Mouse (Mus musculus) MEL (cell line): ENCODE measurements around the gene Disp3. TPM values are rescaled to one million over a fixed set of nuclear protein-coding genes. Genes with fewer than 3 reads are reported as not detected.

Source experiments
- DNase-seq: peaks from one replicate; pipeline ENCODE4 v3.0.0; 2011; ENCODE audit warnings: low read depth, low spot score
- H3K27ac ChIP-seq: 2 replicates; pipeline ENCODE4 v1.5.1; 2012; ENCODE audit warnings: low read depth, mild to moderate bottlenecking, control low read depth, low read length, moderate library complexity; ENCODE audit not compliant: control insufficient read depth
- H3K27me3 ChIP-seq, 2 experiments: fragments of 150-350 bp in 1 of 2; sonication (generic) in 1 of 2; 2 replicates each; pipeline ENCODE4 v1.6.1; 2012; ENCODE audit warnings: low read length in 2 of 2, mild to moderate bottlenecking in 2 of 2, improper control_type of control experiment in 1 of 2, moderate library complexity in 1 of 2; ENCODE audit not compliant: insufficient read depth in 2 of 2, control insufficient read depth in 1 of 2
- H3K36me3 ChIP-seq, 2 experiments: 2 replicates each; pipeline ENCODE4 v1.6.1; 2012 to 2014; ENCODE audit warnings: low read length in 2 of 2, improper control_type of control experiment in 1 of 2, inconsistent platforms in 1 of 2, mild to moderate bottlenecking in 1 of 2; ENCODE audit not compliant: insufficient read depth in 2 of 2, control insufficient read depth in 1 of 2
- H3K4me1 ChIP-seq, 2 experiments: fragments of 150-350 bp in 1 of 2; sonication (generic) in 1 of 2; 2 replicates each; pipeline ENCODE4 v1.6.1; 2012; ENCODE audit warnings: low read length in 2 of 2, improper control_type of control experiment in 1 of 2, mild to moderate bottlenecking in 1 of 2; ENCODE audit not compliant: insufficient read depth in 2 of 2, control insufficient read depth in 1 of 2
- H3K4me3 ChIP-seq, 2 experiments: fragments of 150-350 bp in 1 of 2; sonication (generic) in 1 of 2; 2 replicates each; pipeline ENCODE4 v1.5.1; 2012; ENCODE audit warnings: low read depth in 2 of 2, low read length in 2 of 2, mild to moderate bottlenecking in 2 of 2, moderate library complexity in 2 of 2, control low read depth in 1 of 2, improper control_type of control experiment in 1 of 2; ENCODE audit not compliant: control insufficient read depth in 1 of 2, insufficient read depth in 1 of 2
- H3K79me2 ChIP-seq: 2 replicates; pipeline ENCODE4 v1.6.1; 2012; ENCODE audit warnings: mild to moderate bottlenecking, low read length, moderate library complexity; ENCODE audit not compliant: control insufficient read depth, poor library complexity, insufficient read depth
- H3K9ac ChIP-seq: 2 replicates; pipeline ENCODE4 v1.6.1; 2012; ENCODE audit warnings: low read depth, mild to moderate bottlenecking, control low read depth, low read length, moderate library complexity; ENCODE audit not compliant: control insufficient read depth, poor library complexity, severe bottlenecking
- H3K9me3 ChIP-seq: fragments of 150-350 bp; sonication (generic); replicated peaks from 2 replicates; pipeline ENCODE4 v1.6.1; 2012; ENCODE audit warnings: mild to moderate bottlenecking, low read length, improper control_type of control experiment, moderate library complexity; ENCODE audit not compliant: insufficient read depth
- CHD1 ChIP-seq: IDR thresholded peaks from 2 replicates; pipeline ENCODE4 v1.6.1; 2012; ENCODE audit warnings: low read depth, mild to moderate bottlenecking, inconsistent platforms, low read length, improper control_type of control experiment
- CTCF ChIP-seq, 3 experiments: IDR thresholded peaks in 2 of 3; conservative IDR thresholded peaks in 1 of 3; 2 replicates each; pipeline ENCODE4 v1.5.1; 2011 to 2012; ENCODE audit warnings: low read length in 3 of 3, low read depth in 2 of 3, mild to moderate bottlenecking in 2 of 3, improper control_type of control experiment in 1 of 3, inconsistent platforms in 1 of 3, mixed read lengths in 1 of 3, moderate library complexity in 1 of 3; ENCODE audit not compliant: control insufficient read depth in 1 of 3, insufficient read depth in 1 of 3, poor library complexity in 1 of 3, severe bottlenecking in 1 of 3
- ELF1 ChIP-seq: IDR thresholded peaks from 2 replicates; pipeline ENCODE4 v1.6.1; 2014; ENCODE audit warnings: low read depth, mild to moderate bottlenecking, inconsistent platforms, low read length, improper control_type of control experiment, moderate library complexity
- EP300 ChIP-seq, 2 experiments: IDR thresholded peaks; 2 replicates each; pipeline ENCODE4 v1.6.1; 2011; ENCODE audit warnings: improper control_type of control experiment in 2 of 2, low read length in 2 of 2, low read depth in 1 of 2, mild to moderate bottlenecking in 1 of 2
- GABPA ChIP-seq: IDR thresholded peaks from 2 replicates; pipeline ENCODE4 v1.6.1; 2012; ENCODE audit warnings: low read depth, mild to moderate bottlenecking, inconsistent platforms, low read length, improper control_type of control experiment, moderate library complexity
- HCFC1 ChIP-seq: IDR thresholded peaks from 2 replicates; pipeline ENCODE4 v1.6.1; 2012; ENCODE audit warnings: low read depth, mild to moderate bottlenecking, inconsistent platforms, low read length, improper control_type of control experiment, moderate library complexity
- JUND ChIP-seq: IDR thresholded peaks from 2 replicates; pipeline ENCODE4 v1.6.1; 2011; ENCODE audit warnings: low read depth, mild to moderate bottlenecking, improper control_type of control experiment, low read length
- KAT2A ChIP-seq: conservative IDR thresholded peaks from 2 replicates; pipeline ENCODE4 v1.6.1; 2012; ENCODE audit warnings: low read depth, low read length, improper control_type of control experiment, inconsistent platforms
- MAZ ChIP-seq: IDR thresholded peaks from 2 replicates; pipeline ENCODE4 v1.6.1; 2012; ENCODE audit warnings: low read depth, mild to moderate bottlenecking, inconsistent platforms, low read length, improper control_type of control experiment
- MXI1 ChIP-seq: IDR thresholded peaks from 2 replicates; pipeline ENCODE4 v1.6.1; 2011; ENCODE audit warnings: mild to moderate bottlenecking, low read depth, low read length, improper control_type of control experiment
- MYB ChIP-seq: IDR thresholded peaks from 2 replicates; pipeline ENCODE4 v1.6.1; 2011; ENCODE audit warnings: mild to moderate bottlenecking, low read depth, low read length, improper control_type of control experiment
- POLR2A ChIP-seq, 2 experiments: IDR thresholded peaks; 2 replicates each; pipeline ENCODE4 v1.6.1; 2011 to 2012; ENCODE audit warnings: low read length in 2 of 2, mild to moderate bottlenecking in 2 of 2, control low read depth in 1 of 2, improper control_type of control experiment in 1 of 2, low read depth in 1 of 2, moderate library complexity in 1 of 2; ENCODE audit not compliant: control insufficient read depth in 1 of 2, insufficient read depth in 1 of 2, poor library complexity in 1 of 2
- POLR2AphosphoS2 ChIP-seq: IDR thresholded peaks from 2 replicates; pipeline ENCODE4 v1.6.1; 2011; ENCODE audit warnings: low read length, improper control_type of control experiment
- POLR2AphosphoS5 ChIP-seq: IDR thresholded peaks from 2 replicates; pipeline ENCODE4 v1.6.1; 2012; ENCODE audit warnings: low read depth, borderline replicate concordance, mild to moderate bottlenecking, inconsistent platforms, low read length, moderate library complexity, mixed read lengths
- RAD21 ChIP-seq: IDR thresholded peaks from 2 replicates; pipeline ENCODE4 v1.6.1; 2011; ENCODE audit warnings: mild to moderate bottlenecking, low read depth, low read length, improper control_type of control experiment
- SIN3A ChIP-seq: IDR thresholded peaks from 2 replicates; pipeline ENCODE4 v1.6.1; 2012; ENCODE audit warnings: low read length, improper control_type of control experiment, inconsistent platforms
- TAL1 ChIP-seq: IDR thresholded peaks from 2 replicates; pipeline ENCODE4 v1.6.1; 2012; ENCODE audit warnings: mild to moderate bottlenecking, inconsistent platforms, low read length, moderate library complexity, mixed read lengths
- USF2 ChIP-seq, 2 experiments: IDR thresholded peaks; 2 replicates each; pipeline ENCODE4 v1.6.1; 2011 to 2012; ENCODE audit warnings: improper control_type of control experiment in 2 of 2, low read length in 2 of 2, borderline replicate concordance in 1 of 2, inconsistent platforms in 1 of 2, low read depth in 1 of 2, mild to moderate bottlenecking in 1 of 2; ENCODE audit not compliant: insufficient read depth in 1 of 2
- ZC3H11A ChIP-seq: IDR thresholded peaks from 2 replicates; pipeline ENCODE4 v1.6.1; 2012; ENCODE audit warnings: low read depth, mild to moderate bottlenecking, inconsistent platforms, low read length, improper control_type of control experiment
- ZNF384 ChIP-seq: IDR thresholded peaks from 2 replicates; pipeline ENCODE4 v1.6.1; 2012; ENCODE audit warnings: low read depth, mild to moderate bottlenecking, inconsistent platforms, low read length, improper control_type of control experiment
- polyA plus RNA-seq, 2 experiments: library from polyadenylated mRNA; stranded (reverse) in 1 of 2; unstranded in 1 of 2; fragments of >175 nt in 1 of 2; fragments of >200 nt in 1 of 2; gene quantifications; 2 replicates each; pipeline versions ENCODE4 v1.2.1 to v1.2.4; 2012; ENCODE audit warnings: low replicate concordance in 2 of 2, low read depth in 1 of 2; ENCODE audit not compliant: insufficient read length in 2 of 2, insufficient read depth in 1 of 2, missing spikeins in 1 of 2
- total RNA-seq: library from RNA; depleted of rRNA; stranded (reverse); fragments of 300-350 nt; gene quantifications from 2 replicates; pipeline ENCODE4 v1.2.3, GENCODE M21; 2012

Gene Disp3
- total and polyA plus RNA-seq, 3 experiments: not detected

GRCm38 (mm10) chr4:148229646-148230045, 58.1 kb downstream of the Disp3 start:
- peak; percentile 48 for DNase-seq
- Histone ChIP-seq H3K36me3 (no peaks in the 10 kb centered on the region), H3K4me3 (no peak overlapping the region), H3K9me3 (no peaks in the 10 kb centered on the region), H3K27ac (no peak overlapping the region), H3K27me3 (0 out of 4 replicates have a peak, but pooled peaks cover 0 to 1% of the 10 kb centered on the region in 2 experiments), H3K4me1 (no peaks in the 10 kb centered on the region), H3K9ac (no peak overlapping the region), H3K79me2 (no peaks in the 10 kb centered on the region)
- TF ChIP-seq JUND (no peak), EP300 (IDR thresholded peaks at IDR 0.05; ENCODE audit: low read depth in 1 of 2, low read length in 2 of 2) (no peak), ZC3H11A (no peak), SIN3A (peak; percentile 89), CHD1 (no peak), POLR2A (IDR thresholded peaks at IDR 0.05; ENCODE audit: control insufficient read depth in 1 of 2, insufficient read depth in 1 of 2, low read depth in 1 of 2, low read length in 2 of 2, poor library complexity in 1 of 2) (no peak), MXI1 (peak; percentile 77), MYB (no peak), USF2 (IDR thresholded peaks at IDR 0.05; ENCODE audit: borderline replicate concordance in 1 of 2, insufficient read depth in 1 of 2, low read depth in 1 of 2, low read length in 2 of 2) (no peak), POLR2AphosphoS5 (no peak), HCFC1 (no peak), RAD21 (no peak), MAZ (no peak), GABPA (no peak), TAL1 (no peak), POLR2AphosphoS2 (no peak), ELF1 (no peak)

GRCm38 (mm10) chr4:148222983-148223382, 64.8 kb downstream of the Disp3 start:
- Histone ChIP-seq H3K9me3 (no peaks in the 10 kb centered on the region), H3K4me3 (no peak overlapping the region), H3K79me2 (no peaks in the 10 kb centered on the region), H3K36me3 (no peaks in the 10 kb centered on the region), H3K9ac (no peak overlapping the region), H3K27me3 (no peaks in the 10 kb centered on the region), H3K4me1 (no peaks in the 10 kb centered on the region), H3K27ac (no peak overlapping the region)
- TF ChIP-seq ZNF384 (no peak), USF2 (IDR thresholded peaks at IDR 0.05; ENCODE audit: borderline replicate concordance in 1 of 2, insufficient read depth in 1 of 2, low read depth in 1 of 2, low read length in 2 of 2) (no peak), RAD21 (no peak), KAT2A (no peak), ZC3H11A (no peak), POLR2AphosphoS2 (no peak), CTCF (IDR thresholded peaks at IDR 0.05 in 2 of 3, conservative IDR thresholded peaks at IDR 0.05 in 1 of 3; ENCODE audit: control insufficient read depth in 1 of 3, insufficient read depth in 1 of 3, low read depth in 2 of 3, low read length in 3 of 3, poor library complexity in 1 of 3, severe bottlenecking in 1 of 3) (no peak), JUND (no peak)
- no peak for DNase-seq
